Mouse (Mus musculus) embryonic facial prominence, embryonic 11.5 days (tissue): ENCODE measurements at regions not wholly inside any gene's neighbourhood (a gene's known extent, or its start where the extent isn't known, plus 50 kb on each side); places are given as distances from the start of the nearest gene placed in this dataset.

Experiments used
- ATAC-seq: fragments of 200-750 bp; cut with Nextera tagmentation; replicated peaks from 2 replicates; pipeline ENCODE4 v1.8.0; 2017; ENCODE audit warnings: low read depth; ENCODE audit not compliant: insufficient number of reproducible peaks, low FRiP score, low TSS enrichment
- DNase-seq: peaks from one replicate; pipeline ENCODE4 v3.0.0-alpha.2; 2015; ENCODE audit warnings: low spot score
- H3K27ac ChIP-seq: fragments of 300-500 bp; sonication (generic); replicated peaks from 2 replicates; pipeline ENCODE4 v1.5.1; 2014; ENCODE audit warnings: mild to moderate bottlenecking, low read depth, low read length, control low read depth
- H3K27me3 ChIP-seq: fragments of 300-500 bp; sonication (generic); 2 replicates; pipeline ENCODE4 v1.6.1; 2014; ENCODE audit warnings: mild to moderate bottlenecking, low read length, moderate library complexity, mixed read lengths; ENCODE audit not compliant: control insufficient read depth, insufficient read depth
- H3K36me3 ChIP-seq: fragments of 300-500 bp; sonication (generic); replicated peaks from 2 replicates; pipeline ENCODE4 v1.6.1; 2014; ENCODE audit warnings: low read depth, mild to moderate bottlenecking, low read length, moderate library complexity, mixed read lengths; ENCODE audit not compliant: control insufficient read depth, insufficient read depth
- H3K4me1 ChIP-seq: fragments of 300-500 bp; sonication (generic); 2 replicates; pipeline ENCODE4 v1.6.1; 2014; ENCODE audit warnings: low read length, mixed read lengths; ENCODE audit not compliant: control insufficient read depth, insufficient read depth
- H3K4me2 ChIP-seq: fragments of 300-500 bp; sonication (generic); 2 replicates; pipeline ENCODE4 v1.6.1; 2014; ENCODE audit warnings: low read depth, mild to moderate bottlenecking, control low read depth, low read length, moderate library complexity
- H3K4me3 ChIP-seq: fragments of 300-500 bp; sonication (generic); 2 replicates; pipeline ENCODE4 v1.5.1; 2014; ENCODE audit warnings: low read depth, low read length, control low read depth
- H3K9ac ChIP-seq: fragments of 300-500 bp; sonication (generic); replicated peaks from 2 replicates; pipeline ENCODE4 v1.6.1; 2014; ENCODE audit warnings: mild to moderate bottlenecking, control low read depth, low read length
- H3K9me3 ChIP-seq: fragments of 300-500 bp; sonication (generic); replicated peaks from 2 replicates; pipeline ENCODE4 v1.6.1; 2016; ENCODE audit warnings: mild to moderate bottlenecking, low read length, inconsistent platforms, mixed read lengths; ENCODE audit not compliant: control insufficient read depth
- WGBS: fragments of 180-500 bp; shearing (Covaris S2); extraction: QIAGEN DNeasy Blood & Tissue Kit; methylation state at CpG from one replicate; pipeline ENCODE4 v1.1.7; 2014; 5-methylcytosine and 5-hydroxymethylcytosine counted together

GRCm38 (mm10) chr11:8717774-8718173 is 53.4 kb upstream of the Tns3 start:
- ATAC-seq (no peak), DNase-seq (no peak)
- no peaks in the 10 kb centered on the region for H3K36me3 ChIP-seq
- H3K4me1 ChIP-seq, result no peaks in the 10 kb centered on the region
- 94% methylated on average over 3 of the region's 3 CpGs for WGBS
- no peak overlapping the region for H3K9ac ChIP-seq
- H3K4me2 ChIP-seq, result no peak overlapping the region
- no peak overlapping the region for H3K4me3 ChIP-seq
- no peak overlapping the region for H3K27ac ChIP-seq
- no peaks in the 10 kb centered on the region for H3K9me3 ChIP-seq
- H3K27me3 ChIP-seq, result no peaks in the 10 kb centered on the region

- Histone ChIP-seq H3K4me2 (no peak overlapping the region), H3K9me3 (no peaks in the 10 kb centered on the region), H3K4me1 (no peaks in the 10 kb centered on the region), H3K27ac (no peak overlapping the region), H3K27me3 (no peaks in the 10 kb centered on the region), H3K4me3 (no peak overlapping the region), H3K36me3 (no peaks in the 10 kb centered on the region), H3K9ac (no peak overlapping the region)
- WGBS, result 86% methylated on average over 5 of the region's 5 CpGs
- no peak for ATAC-seq
- DNase-seq, result no peak
These were observed 52.5 kb upstream of the Tns3 start for GRCm38 (mm10) chr11:8716858-8717257.

GRCm38 (mm10) chr11:8715775-8716174 is 51.4 kb upstream of the Tns3 start:
- H3K27me3 ChIP-seq, result no peaks in the 10 kb centered on the region
- 76% methylated on average over 2 of the region's 2 CpGs for WGBS
- H3K4me3 ChIP-seq, result no peak overlapping the region
- no peak overlapping the region for H3K9ac ChIP-seq
- no peak overlapping the region for H3K27ac ChIP-seq
- no peak for DNase-seq
- H3K36me3 ChIP-seq, result no peaks in the 10 kb centered on the region
- no peak overlapping the region for H3K4me2 ChIP-seq
- H3K4me1 ChIP-seq, result no peaks in the 10 kb centered on the region
- no peak for ATAC-seq
- H3K9me3 ChIP-seq, result no peaks in the 10 kb centered on the region
